Comparison of ENCODE assay signal across 7 mouse cellular contexts in genomic region chr8:80922642-80923041, GRCm38 (mm10). TPM values are rescaled to one million over a fixed set of nuclear protein-coding genes. Genes with fewer than 3 reads are reported as not detected.
DNase-seq lines count a peak whose midpoint lies in the region; ATAC-seq and TF ChIP-seq lines count a peak whose summit lies in the region.

No protein-coding gene starts in this region.

- no peak overlapping the region for H3K27ac ChIP-seq in CH12.LX (ENCODE audit: insufficient read depth, low read depth)
- H3K27ac ChIP-seq in hindbrain, embryonic 15.5 days (replicated peaks), result no peak overlapping the region
- no peak overlapping the region for H3K27ac ChIP-seq in neural tube, embryonic 14.5 days (ENCODE audit: low read depth, low read length)

- no peak for TF ChIP-seq POLR2A in CH12.LX (IDR thresholded peaks at IDR 0.05; ENCODE audit: low read depth, low read length)

- no peak for DNase-seq in CH12.LX (ENCODE audit: extremely low read depth)
- peak; percentile 61 for DNase-seq in adrenal gland, adult 8-10 months
- peak; percentile 52 to 57 for DNase-seq in frontal cortex, postnatal 10 days (ENCODE audit: low spot score in 2 of 2)
- DNase-seq in left cerebral cortex, adult 11 months (ENCODE audit: low spot score), result peak; percentile 34
- no peak for DNase-seq in embryo, embryonic 11 days

- H3K79me2 ChIP-seq in CH12.LX (replicated peaks; ENCODE audit: control insufficient read depth, extremely low read depth, insufficient read depth, poor library complexity, severe bottlenecking), result no peaks in the 10 kb centered on the region

- H3K36me3 ChIP-seq in CH12.LX (replicated peaks in 1 of 2; ENCODE audit: control insufficient read depth in 1 of 2, insufficient read depth in 1 of 2, low read length in 1 of 2), result no peaks in the 10 kb centered on the region
- no peaks in the 10 kb centered on the region for H3K36me3 ChIP-seq in hindbrain, embryonic 15.5 days
- H3K36me3 ChIP-seq in neural tube, embryonic 14.5 days (ENCODE audit: control insufficient read depth, insufficient read depth, low read length), result no peaks in the 10 kb centered on the region

- H3K4me1 ChIP-seq in CH12.LX (ENCODE audit: control insufficient read depth in 1 of 2, insufficient read depth in 2 of 2), result peaks cover 5 to 9% of the 10 kb centered on the region in 2 experiments; a peak in 3 of 4 replicates
- 0 out of 2 replicates have a peak, but pooled peaks cover 4% of the 10 kb centered on the region for H3K4me1 ChIP-seq in hindbrain, embryonic 15.5 days (replicated peaks)
- peaks cover 3% of the 10 kb centered on the region; the same call in 1 of the 2 replicates for H3K4me1 ChIP-seq in neural tube, embryonic 14.5 days (ENCODE audit: control insufficient read depth, insufficient read depth, low read length)

- H3K27me3 ChIP-seq in CH12.LX (replicated peaks), result no peaks in the 10 kb centered on the region
- no peaks in the 10 kb centered on the region for H3K27me3 ChIP-seq in hindbrain, embryonic 15.5 days
- H3K27me3 ChIP-seq in neural tube, embryonic 14.5 days (ENCODE audit: control insufficient read depth, insufficient read depth, low read length), result no peaks in the 10 kb centered on the region

- 40% methylated on average over 6 of the region's 6 CpGs for WGBS in hindbrain, embryonic 15.5 days
- WGBS in neural tube, embryonic 14.5 days, result 41% methylated on average over 6 of the region's 6 CpGs

- no peak overlapping the region for H3K9ac ChIP-seq in CH12.LX (ENCODE audit: insufficient read depth, low read depth)
- no peak overlapping the region for H3K9ac ChIP-seq in hindbrain, embryonic 15.5 days
- no peak overlapping the region for H3K9ac ChIP-seq in neural tube, embryonic 14.5 days (replicated peaks; ENCODE audit: low read depth, low read length)

- dilution Hi-C loops in CH12.LX (cut with MboI; ENCODE audit: extremely low pct_ligation_motif_present, extremely low pct_unique_long_range_greater_than_20kb, low sequenced_read_pairs), result no loop called here

- no peak overlapping the region for H3K4me3 ChIP-seq in CH12.LX (replicated peaks in 1 of 3; ENCODE audit: low read depth in 2 of 3, low read length in 2 of 3, poor library complexity in 1 of 3)
- no peak overlapping the region for H3K4me3 ChIP-seq in hindbrain, embryonic 15.5 days
- H3K4me3 ChIP-seq in neural tube, embryonic 14.5 days (ENCODE audit: low read depth, low read length), result no peak overlapping the region

- H3K9me3 ChIP-seq in CH12.LX (replicated peaks; ENCODE audit: low read length), result no peaks in the 10 kb centered on the region
- no peaks in the 10 kb centered on the region for H3K9me3 ChIP-seq in hindbrain, embryonic 15.5 days
- H3K9me3 ChIP-seq in neural tube, embryonic 14.5 days (ENCODE audit: control insufficient read depth, low read length), result no peaks in the 10 kb centered on the region

- TF ChIP-seq RAD21 in CH12.LX (IDR thresholded peaks at IDR 0.05; ENCODE audit: low read depth, low read length), result no peak

- no peak for TF ChIP-seq EP300 in CH12.LX (IDR thresholded peaks at IDR 0.05; ENCODE audit: low read length)

- in situ Hi-C loops in CH12.LX (cut with MboI; ENCODE audit: low pct_ligation_motif_present, low pct_unique_long_range_greater_than_20kb, low sequenced_read_pairs), result no loop called here

- no peak for TF ChIP-seq CTCF in CH12.LX (conservative IDR thresholded peaks at IDR 0.05 in 1 of 2, IDR thresholded peaks at IDR 0.05 in 1 of 2; ENCODE audit: low read depth in 2 of 2, low read length in 2 of 2)

- peak; percentile 90 for ATAC-seq in hindbrain, embryonic 15.5 days (ENCODE audit: low FRiP score, low read depth)
- peak; percentile 83; the same call in 1 of the 2 replicates for ATAC-seq in neural tube, embryonic 14.5 days (ENCODE audit: low read depth)

- H3K4me2 ChIP-seq in CH12.LX (ENCODE audit: insufficient read depth, low read depth, poor library complexity, severe bottlenecking), result peak overlapping the region; percentile 38; the same call in 1 of the 2 replicates
- no peak overlapping the region for H3K4me2 ChIP-seq in hindbrain, embryonic 15.5 days
- H3K4me2 ChIP-seq in neural tube, embryonic 14.5 days (ENCODE audit: low read depth, low read length), result no peak overlapping the region

TF ChIP-seq in CH12.LX, 34 proteins besides CTCF, POLR2A, EP300 and RAD21:
- TF ChIP-seq USF1 (IDR thresholded peaks at IDR 0.05; ENCODE audit: low read depth, low read length) (no peak), HCFC1 (IDR thresholded peaks at IDR 0.05; ENCODE audit: low read depth, low read length) (no peak), KAT2A (IDR thresholded peaks at IDR 0.05; ENCODE audit: insufficient replicate concordance, low read length) (no peak), TBP (conservative IDR thresholded peaks at IDR 0.05; ENCODE audit: low read depth, low read length) (no peak), MXI1 (IDR thresholded peaks at IDR 0.05; ENCODE audit: low read depth, low read length) (no peak), JUND (conservative IDR thresholded peaks at IDR 0.05; ENCODE audit: low read depth, low read length) (no peak), POLR2AphosphoS2 (IDR thresholded peaks at IDR 0.05; ENCODE audit: low read depth, low read length) (no peak), ZMIZ1 (IDR thresholded peaks at IDR 0.05; ENCODE audit: low read depth, low read length) (no peak), JUN (IDR thresholded peaks at IDR 0.05; ENCODE audit: insufficient read depth, low read depth, low read length) (no peak), MAFK (IDR thresholded peaks at IDR 0.05; ENCODE audit: insufficient replicate concordance, low read length) (no peak), ETS1 (conservative IDR thresholded peaks at IDR 0.05; ENCODE audit: low read depth, low read length) (no peak), NELFE (IDR thresholded peaks at IDR 0.05; ENCODE audit: low read depth, low read length) (no peak), UBTF (IDR thresholded peaks at IDR 0.05; ENCODE audit: low read depth, low read length) (no peak), USF2 (conservative IDR thresholded peaks at IDR 0.05; ENCODE audit: low read depth, low read length) (no peak)

RNA-seq across cellular contexts. Expression of gene Gab1, which starts 42.3 kb away (rescaled TPM):
- 0.04 and 0.08 TPM in 2 replicates for total RNA-seq in CH12.LX (2012; rRNA removed)
- not detected in 2 replicates for total RNA-seq in CH12.LX (2014; rRNA removed)
- polyA plus RNA-seq in CH12.LX (2012; ENCODE audit: insufficient read length, low read depth), result not detected in 2 replicates
- 10 to 100 TPM; 20.6 to 28.4 (median 22.0) TPM for total RNA-seq in adrenal gland, adult 8-10 months (2022)
- polyA plus RNA-seq in hindbrain, embryonic 15.5 days (2015; fragmentation: Nextera tagmentation; extraction: Ambion mirVana), result 10.9 and 14.0 TPM in 2 replicates
- polyA plus RNA-seq in neural tube, embryonic 14.5 days (2014; fragmentation: Nextera tagmentation; extraction: Ambion mirVana), result 12.5 and 18.4 TPM in 2 replicates

Comparison
In these comparisons a context has a peak if more than half of its experiments do, and no peak if none do; other contexts are left out.
1. DNase-seq: peak in adrenal gland, adult 8-10 months (single experiment), frontal cortex, postnatal 10 days (2 of 2) and left cerebral cortex, adult 11 months (single experiment); none in CH12.LX (single experiment) and embryo, embryonic 11 days (single experiment).
2. RNA of gene Gab1, which starts 42.3 kb away (polyA plus RNA-seq): 10.9 to 14.0 TPM in hindbrain, embryonic 15.5 days and 12.5 to 18.4 TPM in neural tube, embryonic 14.5 days; not detected in CH12.LX; every median in the first group is over 10 times any median in the second.